ENCODE assay signal across 8 mouse cellular contexts in genomic region chr2:106973959-106974639, GRCm38 (mm10). TPM values are rescaled to one million over a fixed set of nuclear protein-coding genes. Genes with fewer than 3 reads are reported as not detected.
DNase-seq lines count a peak whose midpoint lies in the region; ATAC-seq lines count a peak whose summit lies in the region.

Arl14ep (minus strand) TSS chr2:106974424.

- H3K4me3 ChIP-seq in forebrain, embryonic 14.5 days (ENCODE audit: low read depth, low read length), result peak within 1 kb of the TSS; percentile 83
- H3K4me3 ChIP-seq in neural tube, embryonic 15.5 days (replicated peaks), result peak within 1 kb of the TSS; percentile 76

- DNase-seq in ES-CJ7 (ENCODE audit: low read depth, low spot score), result peak; percentile 90
- peak; percentile 82 for DNase-seq in cerebellum, adult 11 months
- DNase-seq in forebrain, embryonic 14.5 days (ENCODE audit: low spot score), result peak; percentile 90
- DNase-seq in heart, postnatal 14 days, result peak; percentile 85 to 89
- DNase-seq in layer of hippocampus, adult 11-12 months (ENCODE audit: low spot score), result peak; percentile 83
- peak; percentile 86 to 89 for DNase-seq in lung, adult 18-20 months
- DNase-seq in testis, postnatal 14 days (ENCODE audit: low spot score), result peak; percentile 87

- 0 out of 2 replicates have a peak within 1 kb of the TSS, but pooled peaks have one; percentile 14 for H3K27ac ChIP-seq in forebrain, embryonic 14.5 days (ENCODE audit: low read depth, low read length)
- H3K27ac ChIP-seq in neural tube, embryonic 15.5 days (replicated peaks), result peak within 1 kb of the TSS; percentile 67

- H3K9ac ChIP-seq in forebrain, embryonic 14.5 days (ENCODE audit: low read length), result peak within 1 kb of the TSS; percentile 94
- peak within 1 kb of the TSS; percentile 91 for H3K9ac ChIP-seq in neural tube, embryonic 15.5 days (replicated peaks)

- peaks cover 2% of the 10 kb centered on the region; the same call in 1 of the 2 replicates for H3K36me3 ChIP-seq in forebrain, embryonic 14.5 days (ENCODE audit: control insufficient read depth, insufficient read depth, low read length)
- H3K36me3 ChIP-seq in neural tube, embryonic 15.5 days, result no peaks in the 10 kb centered on the region

- peak; percentile 99 for ATAC-seq in forebrain, embryonic 14.5 days
- ATAC-seq in neural tube, embryonic 15.5 days (ENCODE audit: low FRiP score), result peak; percentile 99

- peak within 1 kb of the TSS; percentile 64 for H3K4me2 ChIP-seq in forebrain, embryonic 14.5 days (ENCODE audit: low read length)
- peak within 1 kb of the TSS; percentile 68 for H3K4me2 ChIP-seq in neural tube, embryonic 15.5 days

- WGBS in forebrain, embryonic 14.5 days, result under 1% methylated on average over 36 of the region's 36 CpGs
- WGBS in neural tube, embryonic 15.5 days, result 2% methylated on average over 36 of the region's 36 CpGs

- intact Hi-C loops in heart, postnatal 14 days (cut with DNase I), result no loop called here

- H3K27me3 ChIP-seq in forebrain, embryonic 14.5 days (replicated peaks; ENCODE audit: control insufficient read depth, insufficient read depth, low read length), result no peaks in the 10 kb centered on the region
- H3K27me3 ChIP-seq in neural tube, embryonic 15.5 days (replicated peaks), result no peaks in the 10 kb centered on the region

- H3K4me1 ChIP-seq in forebrain, embryonic 14.5 days (ENCODE audit: control insufficient read depth, insufficient read depth, low read length), result peaks cover 4% of the 10 kb centered on the region; the same call in 1 of the 2 replicates
- H3K4me1 ChIP-seq in neural tube, embryonic 15.5 days, result peaks cover 23% of the 10 kb centered on the region

- H3K9me3 ChIP-seq in forebrain, embryonic 14.5 days (replicated peaks; ENCODE audit: control insufficient read depth, low read length), result no peaks in the 10 kb centered on the region
- no peaks in the 10 kb centered on the region for H3K9me3 ChIP-seq in neural tube, embryonic 15.5 days (replicated peaks)

RNA-seq across cellular contexts. Expression of gene Arl14ep, which starts in this region (rescaled TPM):
- polyA plus RNA-seq in forebrain, embryonic 14.5 days (2014; fragmentation: Nextera tagmentation; extraction: Ambion mirVana), result 36.8 and 40.3 TPM in 2 replicates
- 10 to 100 TPM; 12.5 to 12.7 TPM for total RNA-seq in heart, postnatal 14 days (2021)
- polyA plus RNA-seq in neural tube, embryonic 15.5 days (2015; fragmentation: Nextera tagmentation; extraction: Ambion mirVana), result 29.9 and 34.8 TPM in 2 replicates

Comparison
In these comparisons a context has a peak if more than half of its experiments do, and no peak if none do; other contexts are left out.
1. Peak in every context shown above with its lines: DNase-seq, ATAC-seq, H3K4me3 ChIP-seq and H3K27ac ChIP-seq.